Mouse (Mus musculus) embryonic facial prominence, embryonic 14.5 days (tissue): ENCODE results near the gene Mesp1. TPM values are rescaled to one million over a fixed set of nuclear protein-coding genes. Genes with fewer than 3 reads are reported as not detected.
A peak's percentile ranks its signal among the peaks of the same experiment; 100 is the strongest.

Source experiments
- ATAC-seq: fragments of 200-750 bp; cut with Nextera tagmentation; 2 replicates; pipeline ENCODE4 v1.8.0; 2017; ENCODE audit warnings: low read depth, moderate number of reproducible peaks, moderate TSS enrichment
- DNase-seq: peaks from one replicate; pipeline ENCODE4 v3.0.0-alpha.2; 2015; ENCODE audit warnings: low spot score
- H3K27ac ChIP-seq: fragments of 300-500 bp; sonication (generic); replicated peaks from 2 replicates; pipeline ENCODE4 v1.5.1; 2014; ENCODE audit warnings: low read depth, mild to moderate bottlenecking, low read length, moderate library complexity
- H3K27me3 ChIP-seq: fragments of 300-500 bp; sonication (generic); replicated peaks from 2 replicates; pipeline ENCODE4 v1.6.1; 2014; ENCODE audit warnings: low read length; ENCODE audit not compliant: control insufficient read depth, insufficient read depth
- H3K36me3 ChIP-seq: fragments of 300-500 bp; sonication (generic); 2 replicates; pipeline ENCODE4 v1.6.1; 2014; ENCODE audit warnings: low read length, mixed read lengths; ENCODE audit not compliant: control insufficient read depth, insufficient read depth
- H3K4me1 ChIP-seq: fragments of 300-500 bp; sonication (generic); 2 replicates; pipeline ENCODE4 v1.6.1; 2014; ENCODE audit warnings: antibody characterized with exemption, low read length; ENCODE audit not compliant: control insufficient read depth, insufficient read depth
- H3K4me2 ChIP-seq: fragments of 300-500 bp; sonication (generic); 2 replicates; pipeline ENCODE4 v1.6.1; 2014; ENCODE audit warnings: low read depth, mild to moderate bottlenecking, low read length, moderate library complexity, mixed read lengths
- H3K4me3 ChIP-seq: fragments of 300-500 bp; sonication (generic); 2 replicates; pipeline ENCODE4 v1.5.1; 2014; ENCODE audit warnings: low read depth, mild to moderate bottlenecking, low read length
- H3K9ac ChIP-seq: fragments of 300-500 bp; sonication (generic); 2 replicates; pipeline ENCODE4 v1.6.1; 2014; ENCODE audit warnings: low read depth, mild to moderate bottlenecking, low read length, moderate library complexity, mixed read lengths
- H3K9me3 ChIP-seq: fragments of 300-500 bp; sonication (generic); 2 replicates; pipeline ENCODE4 v1.6.1; 2016; ENCODE audit warnings: low read length; ENCODE audit not compliant: control insufficient read depth
- WGBS: fragments of 180-500 bp; shearing (Covaris S2); extraction: QIAGEN DNeasy Blood & Tissue Kit; methylation state at CpG from one replicate; pipeline ENCODE4 v1.1.7; 2014; 5-methylcytosine and 5-hydroxymethylcytosine counted together
- polyA plus RNA-seq: library from polyadenylated mRNA; unstranded; fragments of >200 nt; fragmentation: Nextera tagmentation; extraction: Ambion mirVana; gene quantifications from 2 replicates; pipeline ENCODE4 v1.2.1, GENCODE M21; 2014

Mesp1 gene
- polyA plus RNA-seq, 1 experiment from 2014 or later: 0.35 TPM

DNA sequence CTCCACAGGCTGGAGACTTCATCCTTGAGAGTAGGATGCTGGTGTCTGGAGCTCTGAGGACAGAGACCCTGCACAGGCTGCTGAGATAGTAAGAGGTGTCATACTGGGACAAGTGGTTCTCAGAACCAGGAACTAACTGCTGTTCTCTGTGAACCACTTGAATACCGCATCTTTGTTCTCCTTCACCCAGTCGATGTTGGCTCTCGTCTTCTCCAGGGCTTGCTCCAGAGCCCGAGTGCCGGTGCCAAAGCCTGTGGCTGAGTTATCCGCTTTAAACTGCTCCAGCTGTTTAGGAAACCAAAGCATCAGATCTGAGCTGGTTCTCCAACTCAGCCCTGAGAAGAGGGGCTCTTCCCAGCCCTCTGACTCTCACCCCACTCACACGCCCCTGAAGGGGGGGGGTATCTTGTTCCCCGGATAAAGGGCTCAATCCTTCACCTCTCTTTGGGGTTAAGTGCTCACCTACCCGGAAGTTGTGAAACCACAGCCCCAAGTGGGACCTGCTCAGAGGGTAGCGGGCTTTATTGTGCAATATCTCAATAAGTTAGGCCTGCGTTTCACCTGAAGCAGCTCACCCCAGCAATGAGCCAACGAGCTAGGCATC, 28.6 kb upstream of the Mesp1 start:
- WGBS: 64% methylated on average over 11 of the region's 12 CpGs
- Histone ChIP-seq H3K27me3 (no peaks in the 10 kb centered on the region), H3K4me2 (no peak overlapping the region), H3K4me1 (peaks cover 3% of the 10 kb centered on the region; the same call in 1 of the 2 replicates), H3K4me3 (no peak overlapping the region), H3K27ac (0 out of 2 replicates have a peak overlapping the region, but pooled peaks have one; percentile 10), H3K36me3 (peaks cover 29% of the 10 kb centered on the region; the same call in 1 of the 2 replicates), H3K9me3 (peaks cover 8% of the 10 kb centered on the region; the same call in 1 of the 2 replicates), H3K9ac (no peak overlapping the region)
- ATAC-seq (no peak), DNase-seq (peak; percentile 40)

DNA sequence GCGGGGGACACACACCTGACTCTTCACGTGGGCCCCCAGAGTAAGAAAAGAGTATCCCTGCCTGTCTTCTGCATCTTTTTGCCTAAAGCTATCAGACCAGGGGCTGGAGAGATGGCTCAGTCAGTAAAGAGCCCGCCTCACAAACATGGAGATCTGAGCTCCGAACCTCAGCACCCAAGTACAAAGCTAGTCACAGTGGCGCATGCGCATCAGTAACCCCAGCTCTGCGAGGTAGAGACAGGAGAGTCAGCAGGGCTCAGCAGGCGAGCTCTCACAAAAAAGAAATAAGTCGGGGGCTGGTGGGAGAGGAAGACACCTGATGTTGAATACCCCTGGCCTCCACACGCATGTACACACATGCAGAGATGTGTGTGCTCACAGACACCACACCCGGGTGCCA, 26.4 kb upstream of the Mesp1 start:
- Histone ChIP-seq H3K36me3 (peaks cover 9% of the 10 kb centered on the region; the same call in 1 of the 2 replicates), H3K4me2 (no peak overlapping the region), H3K27ac (no peak overlapping the region), H3K4me3 (no peak overlapping the region), H3K27me3 (no peaks in the 10 kb centered on the region), H3K9me3 (peaks cover 7% of the 10 kb centered on the region; the same call in 1 of the 2 replicates), H3K4me1 (peaks cover 4% of the 10 kb centered on the region; the same call in 1 of the 2 replicates), H3K9ac (no peak overlapping the region)
- 50% methylated on average over 11 of the region's 11 CpGs for WGBS
- DNase-seq (no peak), ATAC-seq (no peak)

DNA sequence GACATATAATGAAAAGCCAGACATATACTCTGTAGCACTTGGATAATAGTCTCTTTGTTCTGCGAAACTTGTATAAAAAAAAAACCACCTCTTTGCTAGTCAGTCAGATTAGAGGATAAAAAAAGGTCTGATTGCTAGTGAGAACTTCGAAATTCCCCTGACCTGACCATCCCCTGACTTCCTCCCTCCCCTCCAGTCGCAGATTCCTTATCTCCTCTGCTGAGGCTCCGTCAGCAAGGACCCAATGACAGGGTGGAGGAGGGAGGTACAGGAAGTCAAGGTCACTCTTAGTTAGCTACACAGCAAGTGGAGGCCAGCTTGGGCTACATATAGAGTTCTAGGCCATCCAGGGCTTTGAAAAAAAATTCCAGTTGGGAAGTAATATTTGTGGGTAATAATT, 25.9 kb upstream of the Mesp1 start:
- ATAC-seq (no peak), DNase-seq (no peak)
- Histone ChIP-seq H3K9me3 (peaks cover 2% of the 10 kb centered on the region; the same call in 1 of the 2 replicates), H3K9ac (no peak overlapping the region), H3K4me2 (no peak overlapping the region), H3K27me3 (no peaks in the 10 kb centered on the region), H3K4me3 (no peak overlapping the region), H3K27ac (no peak overlapping the region), H3K36me3 (peaks cover 4% of the 10 kb centered on the region; the same call in 1 of the 2 replicates), H3K4me1 (peaks cover 5% of the 10 kb centered on the region; the same call in 1 of the 2 replicates)
- 39% methylated on average over 4 of the region's 4 CpGs for WGBS

DNA sequence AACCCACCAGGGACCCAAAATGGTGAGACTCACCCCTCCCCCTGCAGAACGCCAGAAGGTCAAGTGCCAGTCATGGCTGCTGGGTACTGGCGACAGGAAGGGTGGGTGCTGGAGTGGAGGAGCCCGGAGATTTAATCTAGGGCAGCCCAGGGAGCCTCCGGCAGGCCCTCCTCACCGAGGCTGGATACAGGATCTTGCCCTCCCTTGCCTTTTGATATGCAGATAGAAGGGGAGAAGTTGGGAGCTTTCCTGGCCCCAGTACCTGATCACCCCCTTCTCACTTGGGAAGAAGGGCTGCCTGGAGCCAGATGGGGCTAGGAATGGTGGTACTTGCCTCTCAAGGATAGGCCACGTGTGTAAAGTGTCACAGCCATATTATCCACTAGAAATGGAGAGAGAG, 24.7 kb upstream of the Mesp1 start:
- no peak overlapping the region for H3K4me2 ChIP-seq
- H3K9ac ChIP-seq: no peak overlapping the region
- no peaks in the 10 kb centered on the region for H3K27me3 ChIP-seq
- H3K9me3 ChIP-seq: no peaks in the 10 kb centered on the region
- peaks cover 5% of the 10 kb centered on the region; the same call in 1 of the 2 replicates for H3K4me1 ChIP-seq
- WGBS: 5% methylated on average over 6 of the region's 6 CpGs
- no peaks in the 10 kb centered on the region for H3K36me3 ChIP-seq
- no peak for ATAC-seq
- no peak overlapping the region for H3K27ac ChIP-seq
- H3K4me3 ChIP-seq: no peak overlapping the region
- no peak for DNase-seq

DNA sequence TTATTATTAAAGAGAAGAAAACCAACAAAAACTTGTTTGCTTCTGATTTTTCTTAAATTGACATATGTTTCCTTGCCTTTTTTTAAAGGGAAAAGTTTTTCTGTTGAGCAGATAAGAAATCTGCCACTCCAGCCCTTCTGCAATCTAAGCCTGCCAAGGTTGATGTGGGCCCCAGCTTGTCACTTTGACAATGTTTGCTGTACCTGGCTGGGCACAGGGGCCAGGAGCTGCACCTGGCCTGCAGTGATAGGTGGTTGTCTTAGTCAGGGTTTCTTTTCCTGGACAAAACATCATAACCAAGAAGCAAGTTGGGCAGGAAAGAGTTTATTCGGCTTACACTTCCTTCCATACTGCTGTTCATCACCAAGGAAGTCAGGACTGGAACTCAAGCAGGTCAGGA, 19.8 kb upstream of the Mesp1 start:
- peaks cover 17% of the 10 kb centered on the region for H3K27me3 ChIP-seq
- H3K36me3 ChIP-seq: no peaks in the 10 kb centered on the region
- DNase-seq (no peak), ATAC-seq (no peak)
- 0 out of 2 replicates have a peak, but pooled peaks cover 2% of the 10 kb centered on the region for H3K4me1 ChIP-seq
- no peak overlapping the region for H3K4me2 ChIP-seq
- WGBS: 82% methylated on average over 1 of the region's 1 CpGs
- no peaks in the 10 kb centered on the region for H3K9me3 ChIP-seq
- H3K4me3 ChIP-seq: no peak overlapping the region
- H3K27ac ChIP-seq: no peak overlapping the region
- H3K9ac ChIP-seq: no peak overlapping the region

DNA sequence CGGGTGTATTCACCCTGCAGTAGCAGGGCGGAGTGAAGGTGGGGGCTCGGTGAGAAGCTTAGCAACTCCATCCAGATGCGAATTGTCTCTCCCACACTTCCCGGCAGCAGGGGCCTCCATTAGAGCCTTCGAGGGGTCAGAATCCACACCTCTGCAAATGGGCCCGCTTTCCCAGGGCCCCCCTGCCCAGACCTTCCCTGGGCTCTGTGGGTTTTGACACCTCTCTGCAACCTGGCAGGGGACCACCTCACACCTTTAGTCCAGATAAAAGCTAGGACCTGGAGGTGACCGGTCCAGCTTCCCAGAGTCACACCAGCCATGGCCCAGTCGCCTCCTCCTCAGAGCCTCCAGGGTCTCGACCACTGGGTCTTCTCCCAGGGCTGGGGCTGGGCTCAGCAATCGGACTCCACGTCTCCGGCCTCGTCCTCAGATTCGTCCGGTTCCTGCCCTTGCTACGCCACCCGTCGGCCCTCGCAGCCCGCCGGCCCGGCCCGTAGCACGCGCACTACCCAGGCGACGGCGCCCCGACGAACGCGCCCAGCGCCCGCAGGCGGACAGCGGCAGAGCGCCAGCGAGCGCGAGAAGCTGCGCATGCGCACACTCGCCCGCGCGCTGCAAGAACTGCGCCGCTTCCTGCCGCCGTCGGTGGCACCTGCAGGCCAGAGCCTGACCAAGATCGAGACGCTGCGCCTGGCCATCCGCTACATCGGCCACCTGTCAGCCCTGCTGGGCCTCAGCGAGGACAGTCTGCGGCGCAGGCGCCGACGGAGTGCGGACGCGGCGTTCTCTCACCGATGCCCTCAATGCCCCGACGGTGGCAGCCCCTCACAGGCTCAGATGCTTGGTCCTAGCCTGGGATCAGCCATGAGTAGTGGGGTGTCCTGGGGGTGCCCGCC, 17.3 kb upstream of the Mesp1 start, which contains the start of gene Mesp2:
Mesp2 (plus strand) TSS at position 117 of the 896 bp plus-strand sequence.
- peak; percentile 74; the same call in 1 of the 2 replicates for ATAC-seq
- Histone ChIP-seq H3K9ac (peak within 1 kb of the TSS; percentile 57), H3K9me3 (no peaks in the 10 kb centered on the region), H3K27ac (no peak within 1 kb of the TSS), H3K36me3 (no peaks in the 10 kb centered on the region), H3K4me3 (peak within 1 kb of the TSS; percentile 28), H3K4me2 (peak within 1 kb of the TSS; percentile 51), H3K4me1 (0 out of 2 replicates have a peak, but pooled peaks cover 2% of the 10 kb centered on the region), H3K27me3 (peaks cover 17% of the 10 kb centered on the region)
- peak; percentile 83 for DNase-seq
- WGBS: 40% methylated on average over 28 of the region's 71 CpGs

DNA sequence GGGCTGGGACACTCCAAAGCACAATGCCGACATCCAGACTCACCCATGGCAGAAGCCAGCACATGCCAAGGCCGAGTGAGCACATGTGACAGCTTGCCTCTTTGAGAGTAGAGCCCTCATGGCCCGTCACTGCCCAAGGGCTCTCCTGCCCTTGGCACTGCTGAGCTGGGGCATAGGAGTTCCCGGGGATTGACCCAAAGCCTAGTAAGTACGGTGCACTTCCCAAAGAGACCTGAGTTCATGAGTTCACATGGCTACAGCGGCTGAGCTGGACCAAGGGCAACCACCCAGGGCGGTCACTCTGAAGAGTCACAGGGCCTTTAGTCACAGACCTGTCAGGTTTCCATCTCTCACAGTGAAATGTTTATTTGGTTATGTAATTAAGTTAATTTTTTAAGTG, 15.0 kb upstream of the Mesp1 start:
- no peaks in the 10 kb centered on the region for H3K4me1 ChIP-seq
- peaks cover 17% of the 10 kb centered on the region for H3K27me3 ChIP-seq
- no peak for DNase-seq
- no peaks in the 10 kb centered on the region for H3K9me3 ChIP-seq
- no peak overlapping the region for H3K27ac ChIP-seq
- H3K4me2 ChIP-seq: no peak overlapping the region
- no peak overlapping the region for H3K4me3 ChIP-seq
- ATAC-seq: no peak
- H3K9ac ChIP-seq: no peak overlapping the region
- H3K36me3 ChIP-seq: no peaks in the 10 kb centered on the region
- 80% methylated on average over 7 of the region's 7 CpGs for WGBS

DNA sequence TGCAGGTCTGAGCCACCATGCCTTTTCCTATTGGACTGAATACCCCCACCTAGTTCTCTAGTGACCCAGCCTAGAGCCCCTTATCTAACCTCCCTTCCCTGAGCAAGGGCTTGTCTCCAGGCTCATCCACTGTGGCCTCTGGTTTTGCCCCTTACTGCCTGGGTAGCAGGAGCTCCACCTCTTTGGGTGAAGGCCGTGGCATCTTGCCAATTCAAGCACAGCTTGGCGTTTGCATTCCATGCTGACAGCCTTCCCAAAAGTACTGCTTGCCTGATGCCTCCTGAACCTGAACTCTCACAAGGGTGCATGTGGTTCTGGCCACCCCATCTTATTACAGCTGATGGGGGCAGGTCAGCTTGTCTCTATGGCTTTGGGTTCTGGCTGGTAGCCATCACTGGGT, 10.3 kb upstream of the Mesp1 start:
- no peaks in the 10 kb centered on the region for H3K27me3 ChIP-seq
- WGBS: 38% methylated on average over 2 of the region's 2 CpGs
- no peaks in the 10 kb centered on the region for H3K36me3 ChIP-seq
- no peaks in the 10 kb centered on the region for H3K4me1 ChIP-seq
- H3K9ac ChIP-seq: no peak overlapping the region
- no peak overlapping the region for H3K4me3 ChIP-seq
- H3K9me3 ChIP-seq: no peaks in the 10 kb centered on the region
- ATAC-seq: 0 out of 2 replicates have a peak, but pooled peaks have one; percentile 11
- DNase-seq: peak; percentile 63
- H3K4me2 ChIP-seq: no peak overlapping the region
- no peak overlapping the region for H3K27ac ChIP-seq
